Mouse (Mus musculus) megakaryocyte, adult 5-6 weeks (primary cell): Measurements from ENCODE around the gene Nup107. TPM values are rescaled to one million over a fixed set of nuclear protein-coding genes. Genes with fewer than 3 reads are reported as not detected.
A peak's percentile ranks its signal among the peaks of the same experiment; 100 is the strongest.

Experiments
- ATAC-seq: 2 replicates; pipeline ENCODE4 v1.8.0; 2016; ENCODE audit warnings: mild to moderate bottlenecking, inconsistent platforms; ENCODE audit not compliant: poor library complexity, severe bottlenecking
- total RNA-seq, 2 experiments: library from RNA; stranded (forward) in 1 of 2; stranded (reverse) in 1 of 2; fragments of 153-499, 151-499 nt in 1 of 2; fragments of 221-1000, 200-1000 nt in 1 of 2; gene quantifications; 2 replicates each; pipeline versions ENCODE4 v1.2.3 to v1.2.4; 2015 to 2017

The Nup107 gene
- total RNA-seq, 2 experiments from 2014 or later = 50.9 to 68.7 TPM

DNA sequence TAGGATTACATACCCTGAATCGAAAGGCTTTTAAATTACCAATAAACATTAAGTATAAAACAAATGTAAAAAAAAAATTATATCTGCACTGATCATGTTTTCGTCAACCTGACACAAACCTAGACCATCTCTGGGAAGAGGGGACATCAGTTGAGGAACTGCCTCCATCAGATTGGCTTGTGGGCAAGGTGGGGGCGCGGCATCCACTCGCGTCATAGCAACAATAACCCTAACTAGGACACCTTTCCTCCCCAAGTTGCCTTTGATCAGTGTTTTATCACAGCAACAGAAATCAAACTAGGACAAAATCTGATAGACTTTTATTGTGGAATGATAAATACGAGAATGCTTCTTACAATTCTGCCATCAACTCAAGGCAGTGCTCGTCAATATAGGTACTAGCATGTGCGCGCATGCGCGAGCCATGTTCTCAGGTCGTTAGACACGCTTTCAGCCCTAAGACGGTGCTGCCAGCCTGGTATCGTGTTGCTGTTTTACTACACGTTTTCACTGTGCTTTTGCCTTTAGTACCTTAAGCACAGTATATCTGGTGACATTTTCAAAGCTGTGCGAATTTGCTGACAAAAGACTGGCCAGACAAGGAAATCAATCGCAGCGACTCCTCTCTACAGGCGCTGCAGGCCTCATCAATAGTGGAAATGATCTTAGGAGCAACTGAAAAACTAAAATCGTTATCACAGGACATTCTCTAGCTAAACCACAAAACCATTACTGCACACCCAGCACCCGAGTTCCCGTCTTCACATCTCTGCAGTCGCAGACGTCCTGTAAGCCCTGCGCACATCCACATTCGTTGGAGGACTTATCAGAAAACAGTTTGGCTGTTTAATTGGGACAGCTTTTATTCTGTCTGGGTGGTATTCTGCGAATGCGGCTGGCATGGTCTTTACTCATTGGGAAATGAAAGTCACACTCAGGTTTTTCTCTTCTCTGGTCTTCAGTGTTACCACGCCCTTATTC, 11.7 kb upstream of the Nup107 start:
- ATAC-seq = peak; percentile 36; the same call in 1 of the 2 replicates

- ATAC-seq = no peak
Observed at GRCm38 (mm10) chr10:117801886-117802285, 9.4 kb upstream of the Nup107 start.

- no peak for ATAC-seq
Observed at GRCm38 (mm10) chr10:117799806-117800205, 7.3 kb upstream of the Nup107 start.

- ATAC-seq = no peak
Observed at GRCm38 (mm10) chr10:117798436-117799035, 6.0 kb upstream of the Nup107 start.

- ATAC-seq = no peak
Observed at GRCm38 (mm10) chr10:117797684-117798083, 5.2 kb upstream of the Nup107 start.

- no peak for ATAC-seq
Observed at GRCm38 (mm10) chr10:117797106-117797505, 4.6 kb upstream of the Nup107 start.

DNA sequence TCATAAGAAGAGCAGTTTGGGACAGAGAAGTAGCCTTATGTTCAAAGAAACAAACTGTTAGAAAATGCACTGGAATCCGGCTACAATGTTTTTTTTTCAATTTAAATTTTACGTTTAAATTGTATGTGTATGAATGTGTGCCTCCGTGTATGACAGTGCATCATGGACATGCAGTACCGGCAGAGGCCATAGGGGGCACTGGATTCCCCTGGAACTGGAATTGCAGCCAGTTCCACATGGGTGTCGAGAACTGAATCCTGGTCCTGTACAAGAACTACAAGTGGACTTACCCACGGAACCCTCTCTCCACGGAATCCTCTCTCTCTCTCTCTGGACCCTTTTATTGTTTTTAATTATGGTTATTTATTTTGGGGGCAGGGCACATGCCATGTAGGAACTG, 3.7 kb upstream of the Nup107 start:
- no peak for ATAC-seq

DNA sequence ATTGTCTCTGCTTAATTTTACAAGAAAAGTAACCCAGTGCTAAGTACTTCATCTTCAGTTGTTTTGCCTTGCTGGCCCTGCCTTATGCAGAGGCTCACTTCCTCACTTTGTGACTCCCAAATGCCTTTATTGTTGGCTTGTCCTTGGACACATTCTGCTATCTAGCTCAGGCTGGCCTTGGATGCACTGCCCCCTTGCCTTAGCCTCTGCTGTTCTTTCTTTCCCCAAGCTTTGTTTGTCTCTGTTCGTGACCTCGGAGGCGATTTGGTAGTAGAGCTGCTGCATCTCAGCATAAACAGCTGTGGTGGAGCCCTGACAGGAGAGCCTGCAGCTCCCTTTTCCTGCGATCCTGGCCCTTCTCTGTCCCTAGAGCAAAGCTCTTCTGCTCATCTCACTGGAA, 2.7 kb upstream of the Nup107 start:
- ATAC-seq = no peak

GRCm38 (mm10) chr10:117793436-117794030, 1.0 kb upstream of the Nup107 start:
- peak; percentile 23; the same call in 1 of the 2 replicates for ATAC-seq

- no peak for ATAC-seq
Observed at GRCm38 (mm10) chr10:117791171-117791470, 1.4 kb downstream of the Nup107 start.

GRCm38 (mm10) chr10:117790421-117791170, 1.9 kb downstream of the Nup107 start:
- ATAC-seq = no peak

DNA sequence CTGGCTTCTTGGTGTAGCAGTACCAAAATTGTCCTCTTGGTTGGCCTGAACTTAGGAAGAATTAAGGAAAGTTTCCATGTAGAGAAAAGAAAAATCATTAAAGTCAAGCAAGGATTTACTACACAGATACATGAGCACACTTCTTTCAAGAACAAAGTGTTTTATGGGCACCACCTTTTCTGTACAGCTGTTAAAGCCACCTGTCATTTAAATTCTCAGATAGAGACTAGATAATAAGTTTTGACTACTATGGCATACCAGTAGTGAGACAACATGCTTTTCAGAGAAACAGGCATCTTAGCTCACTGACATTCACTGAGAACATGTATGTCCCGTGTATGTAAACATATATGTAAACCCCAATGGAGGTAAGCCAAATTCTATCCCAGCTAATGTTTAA, 2.5 kb downstream of the Nup107 start:
- no peak for ATAC-seq

DNA sequence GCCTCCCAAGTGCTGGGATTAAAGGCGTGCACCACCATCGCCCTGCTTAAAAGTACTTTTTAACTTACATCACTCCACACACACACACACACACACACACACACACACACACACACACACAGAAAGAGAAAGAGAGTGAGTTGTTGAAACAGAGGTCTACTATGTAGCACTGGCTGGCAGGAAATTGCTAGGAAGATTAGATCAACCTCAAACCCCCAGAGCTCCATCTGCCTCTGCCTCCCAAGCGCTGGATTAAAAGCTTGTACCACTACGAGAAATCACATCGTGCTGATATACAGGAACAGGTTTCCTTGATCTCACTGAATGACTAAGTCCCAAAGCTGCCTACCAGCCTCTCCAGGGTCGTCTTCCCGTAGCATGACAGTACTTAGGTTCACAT, 7.9 kb downstream of the Nup107 start:
- peak; percentile 60 for ATAC-seq

GRCm38 (mm10) chr10:117783786-117784420, 8.6 kb downstream of the Nup107 start:
- no peak for ATAC-seq

- no peak for ATAC-seq
Observed at GRCm38 (mm10) chr10:117782491-117783260, 9.8 kb downstream of the Nup107 start.

GRCm38 (mm10) chr10:117782056-117782455, 10.4 kb downstream of the Nup107 start:
- no peak for ATAC-seq

- ATAC-seq = no peak
Observed at GRCm38 (mm10) chr10:117781021-117781725, 11.3 kb downstream of the Nup107 start.

DNA sequence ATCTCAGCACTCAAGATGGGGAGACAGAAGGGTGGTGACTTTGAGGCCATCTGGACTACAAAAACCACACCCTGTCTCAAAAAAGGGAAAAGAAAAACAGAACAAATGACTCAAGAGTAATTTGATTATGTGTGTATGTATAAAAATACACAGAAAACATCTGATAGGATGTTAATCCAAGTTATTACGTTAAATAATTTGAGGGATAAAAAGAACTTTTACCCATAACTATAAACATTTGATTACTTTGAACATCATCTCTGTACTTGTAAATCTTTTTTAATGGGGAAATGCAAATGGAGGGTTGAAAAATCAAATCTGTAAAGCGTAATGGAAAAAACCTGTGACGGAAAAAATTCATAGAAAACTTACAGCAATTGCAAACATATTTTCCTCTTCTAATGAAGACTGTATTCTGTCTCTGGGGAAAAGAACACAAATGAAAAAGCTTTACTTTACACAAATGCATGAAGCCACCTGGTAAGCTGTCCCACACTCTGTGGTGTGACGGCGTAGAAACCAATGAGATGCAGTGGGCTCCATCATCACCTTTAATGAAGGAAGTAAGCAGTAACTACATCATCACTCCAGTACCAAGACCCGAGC, 12.1 kb downstream of the Nup107 start:
- peak; percentile 43; the same call in 1 of the 2 replicates for ATAC-seq
